Mouse (Mus musculus): ENCODE results near the gene H2-Q7. TPM values are rescaled to one million over a fixed set of nuclear protein-coding genes. Genes with fewer than 3 reads are reported as not detected.

Gene H2-Q7
- polyA plus RNA-seq, 1 experiment from 2014 or later: 4.6 TPM

DNA sequence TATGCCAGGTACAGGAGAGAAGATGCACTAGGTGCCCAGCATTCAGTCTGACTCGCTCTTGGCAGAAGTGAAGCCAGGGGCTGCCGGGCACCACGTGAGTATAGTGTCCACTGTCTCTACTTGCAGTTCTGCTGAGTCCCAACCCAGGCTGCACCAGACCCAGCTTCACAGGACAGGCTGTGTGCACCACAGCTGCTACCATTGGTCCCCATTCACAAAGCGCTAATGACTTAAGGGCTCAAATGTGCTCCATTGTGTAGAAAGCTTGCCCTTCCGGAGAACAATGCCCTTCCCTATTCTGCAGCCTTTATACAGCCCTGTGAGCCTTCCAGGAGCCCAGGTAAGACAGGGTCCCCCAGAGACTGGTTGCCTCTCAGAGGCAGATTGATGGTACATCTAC lies 51.4 kb downstream of the H2-Q7 start:
- Histone ChIP-seq H3K27ac (ENCODE audit: low read length) (no peak overlapping the region), H3K36me3 (ENCODE audit: control insufficient read depth, insufficient read depth, low read length) (no peaks in the 10 kb centered on the region), H3K27me3 (ENCODE audit: control insufficient read depth, insufficient read depth, low read depth, low read length) (no peaks in the 10 kb centered on the region), H3K9ac (ENCODE audit: low read depth, low read length) (no peak overlapping the region), H3K9me3 (replicated peaks; ENCODE audit: control insufficient read depth, low read length, poor library complexity, severe bottlenecking) (no peaks in the 10 kb centered on the region), H3K4me3 (ENCODE audit: low read depth, low read length) (no peak overlapping the region), H3K4me2 (ENCODE audit: low read length) (no peak overlapping the region), H3K4me1 (ENCODE audit: control insufficient read depth, insufficient read depth, low read length) (no peaks in the 10 kb centered on the region)
- 50% methylated on average over 5 of the region's 5 CpGs for WGBS
- ATAC-seq: no peak

Other genes with a start within 250 kb of the H2-Q7 start
- 0.48 and 0.62 TPM in 2 replicates for gene Ltb, start 244.7 kb upstream of the H2-Q7 start, polyA plus RNA-seq (2015; fragmentation: Nextera tagmentation; extraction: Ambion mirVana)
- not detected in 2 replicates for gene Tnf, start 237.1 kb upstream of the H2-Q7 start, polyA plus RNA-seq (2015; fragmentation: Nextera tagmentation; extraction: Ambion mirVana)
- gene Lta, start 233.8 kb upstream of the H2-Q7 start, polyA plus RNA-seq (2015; fragmentation: Nextera tagmentation; extraction: Ambion mirVana): 0.45 and 1.1 TPM in 2 replicates
- 0.38 and 0.57 TPM in 2 replicates for gene Gm16181, start 218.3 kb upstream of the H2-Q7 start, polyA plus RNA-seq (2015; fragmentation: Nextera tagmentation; extraction: Ambion mirVana)
- 111 and 139 TPM in 2 replicates for gene Atp6v1g2, start 205.5 kb upstream of the H2-Q7 start, polyA plus RNA-seq (2015; fragmentation: Nextera tagmentation; extraction: Ambion mirVana)
- gene Nfkbil1, start 203.4 kb upstream of the H2-Q7 start, polyA plus RNA-seq (2015; fragmentation: Nextera tagmentation; extraction: Ambion mirVana): 9.2 and 9.4 TPM in 2 replicates
- 339 and 357 TPM in 2 replicates for gene Ddx39b, start 197.4 kb upstream of the H2-Q7 start, polyA plus RNA-seq (2015; fragmentation: Nextera tagmentation; extraction: Ambion mirVana)
- 82.5 and 109 TPM in 2 replicates for gene H2-D1, start 176.4 kb upstream of the H2-Q7 start, polyA plus RNA-seq (2015; fragmentation: Nextera tagmentation; extraction: Ambion mirVana)
- 0.38 and 0.52 TPM in 2 replicates for gene H2-Q1, start 118.8 kb upstream of the H2-Q7 start, polyA plus RNA-seq (2015; fragmentation: Nextera tagmentation; extraction: Ambion mirVana)
- gene H2-Q2, start 96.9 kb upstream of the H2-Q7 start, polyA plus RNA-seq (2015; fragmentation: Nextera tagmentation; extraction: Ambion mirVana): 4.4 and 7.6 TPM in 2 replicates
- gene H2-Q4, start 59.5 kb upstream of the H2-Q7 start, polyA plus RNA-seq (2015; fragmentation: Nextera tagmentation; extraction: Ambion mirVana): 0.65 and 0.97 TPM in 2 replicates
- gene H2-Q6, start 14.3 kb upstream of the H2-Q7 start, polyA plus RNA-seq (2015; fragmentation: Nextera tagmentation; extraction: Ambion mirVana): 1.1 and 1.3 TPM in 2 replicates
- gene H2-Q10, start 30.9 kb downstream of the H2-Q7 start, polyA plus RNA-seq (2015; fragmentation: Nextera tagmentation; extraction: Ambion mirVana): 0.30 and 0.31 TPM in 2 replicates
- gene Pou5f1, start 66.9 kb downstream of the H2-Q7 start, polyA plus RNA-seq (2015; fragmentation: Nextera tagmentation; extraction: Ambion mirVana): 0.37 TPM in 1 of 2 replicates, not detected in the other
- 8.5 and 9.4 TPM in 2 replicates for gene Tcf19, start 77.7 kb downstream of the H2-Q7 start, polyA plus RNA-seq (2015; fragmentation: Nextera tagmentation; extraction: Ambion mirVana)
- gene Cchcr1, start 77.9 kb downstream of the H2-Q7 start, polyA plus RNA-seq (2015; fragmentation: Nextera tagmentation; extraction: Ambion mirVana): 3.7 and 4.0 TPM in 2 replicates
- 0.60 and 0.68 TPM in 2 replicates for gene Psors1c2, start 94.0 kb downstream of the H2-Q7 start, polyA plus RNA-seq (2015; fragmentation: Nextera tagmentation; extraction: Ambion mirVana)
- 0.07 and 0.09 TPM in 2 replicates for gene Cdsn, start 113.0 kb downstream of the H2-Q7 start, polyA plus RNA-seq (2015; fragmentation: Nextera tagmentation; extraction: Ambion mirVana)
- gene 2300002M23Rik, start 128.3 kb downstream of the H2-Q7 start, polyA plus RNA-seq (2015; fragmentation: Nextera tagmentation; extraction: Ambion mirVana): not detected in 2 replicates
- gene Sfta2, start 162.4 kb downstream of the H2-Q7 start, polyA plus RNA-seq (2015; fragmentation: Nextera tagmentation; extraction: Ambion mirVana): not detected in 2 replicates
- gene Gm9573, start 187.5 kb downstream of the H2-Q7 start, polyA plus RNA-seq (2015; fragmentation: Nextera tagmentation; extraction: Ambion mirVana): not detected in 2 replicates
- 0.07 and 0.14 TPM in 2 replicates for gene Mucl3, start 204.5 kb downstream of the H2-Q7 start, polyA plus RNA-seq (2015; fragmentation: Nextera tagmentation; extraction: Ambion mirVana)
- 15.1 and 15.3 TPM in 2 replicates for gene Vars2, start 228.4 kb downstream of the H2-Q7 start, polyA plus RNA-seq (2015; fragmentation: Nextera tagmentation; extraction: Ambion mirVana)
- gene Gtf2h4, start 234.6 kb downstream of the H2-Q7 start, polyA plus RNA-seq (2015; fragmentation: Nextera tagmentation; extraction: Ambion mirVana): 26.5 and 27.3 TPM in 2 replicates

All from midbrain, embryonic 16.5 days (tissue).